Mouse (Mus musculus) midbrain, postnatal 0 days (tissue): ENCODE measurements around the gene Fezf2. TPM values are rescaled to one million over a fixed set of nuclear protein-coding genes. Genes with fewer than 3 reads are reported as not detected.

Experiments
- ATAC-seq: fragments of 200-750 bp; cut with Nextera tagmentation; 2 replicates; pipeline ENCODE4 v1.8.0; 2017; ENCODE audit warnings: moderate number of reproducible peaks, mild to moderate bottlenecking, moderate TSS enrichment, moderate library complexity; ENCODE audit not compliant: low FRiP score
- DNase-seq: peaks from one replicate; pipeline ENCODE4 v3.0.0-alpha.2; 2015; ENCODE audit warnings: low spot score
- H3K27ac ChIP-seq: fragments of 300-500 bp; sonication (generic); 2 replicates; pipeline ENCODE4 v1.5.1; 2014; ENCODE audit warnings: low read depth, mild to moderate bottlenecking, low read length, mixed read lengths
- H3K27me3 ChIP-seq: fragments of 300-500 bp; sonication (generic); 2 replicates; pipeline ENCODE4 v1.6.1; 2014; ENCODE audit warnings: low read length, control low read depth, mixed read lengths; ENCODE audit not compliant: insufficient read depth
- H3K36me3 ChIP-seq: fragments of 300-500 bp; sonication (generic); 2 replicates; pipeline ENCODE4 v1.6.1; 2014; ENCODE audit warnings: low read length, control low read depth, mixed read lengths; ENCODE audit not compliant: insufficient read depth
- H3K4me1 ChIP-seq: fragments of 300-500 bp; sonication (generic); 2 replicates; pipeline ENCODE4 v1.6.1; 2014; ENCODE audit warnings: mild to moderate bottlenecking, control low read depth, antibody characterized with exemption, low read length, mixed read lengths; ENCODE audit not compliant: insufficient read depth
- H3K4me2 ChIP-seq: fragments of 300-500 bp; sonication (generic); 2 replicates; pipeline ENCODE4 v1.6.1; 2014; ENCODE audit warnings: low read depth, mild to moderate bottlenecking, low read length, mixed read lengths; ENCODE audit not compliant: poor library complexity, severe bottlenecking
- H3K4me3 ChIP-seq: fragments of 300-500 bp; sonication (generic); 2 replicates; pipeline ENCODE4 v1.5.1; 2014; ENCODE audit warnings: low read depth, mild to moderate bottlenecking, low read length, moderate library complexity
- H3K9ac ChIP-seq: fragments of 300-500 bp; sonication (generic); replicated peaks from 2 replicates; pipeline ENCODE4 v1.6.1; 2014; ENCODE audit warnings: mild to moderate bottlenecking, low read length, moderate library complexity, mixed read lengths; ENCODE audit not compliant: poor library complexity, severe bottlenecking
- H3K9me3 ChIP-seq: fragments of 300-500 bp; sonication (generic); 2 replicates; pipeline ENCODE4 v1.6.1; 2016; ENCODE audit warnings: low read length, control low read depth
- CTCF ChIP-seq: IDR thresholded peaks from 2 replicates; pipeline ENCODE4 v1.5.1; 2016; ENCODE audit warnings: antibody characterized with exemption, mild to moderate bottlenecking
- WGBS: fragments of 180-500 bp; shearing (Covaris S2); extraction: QIAGEN DNeasy Blood & Tissue Kit; methylation state at CpG from one replicate; pipeline ENCODE4 v1.1.7; 2014; 5-methylcytosine and 5-hydroxymethylcytosine counted together
- polyA plus RNA-seq: library from polyadenylated mRNA; unstranded; fragments of >200 nt; fragmentation: Nextera tagmentation; extraction: Ambion mirVana; gene quantifications from 2 replicates; pipeline ENCODE4 v1.2.1, GENCODE M21; 2015
- total RNA-seq: library from RNA; depleted of rRNA; stranded (reverse); fragments of >200 nt; gene quantifications from 2 replicates; pipeline ENCODE4 v1.2.3, GENCODE M21; 2014

The Fezf2 gene
- total and polyA plus RNA-seq, 2 experiments from 2014 or later: 0.93 to 1.7 TPM

DNA sequence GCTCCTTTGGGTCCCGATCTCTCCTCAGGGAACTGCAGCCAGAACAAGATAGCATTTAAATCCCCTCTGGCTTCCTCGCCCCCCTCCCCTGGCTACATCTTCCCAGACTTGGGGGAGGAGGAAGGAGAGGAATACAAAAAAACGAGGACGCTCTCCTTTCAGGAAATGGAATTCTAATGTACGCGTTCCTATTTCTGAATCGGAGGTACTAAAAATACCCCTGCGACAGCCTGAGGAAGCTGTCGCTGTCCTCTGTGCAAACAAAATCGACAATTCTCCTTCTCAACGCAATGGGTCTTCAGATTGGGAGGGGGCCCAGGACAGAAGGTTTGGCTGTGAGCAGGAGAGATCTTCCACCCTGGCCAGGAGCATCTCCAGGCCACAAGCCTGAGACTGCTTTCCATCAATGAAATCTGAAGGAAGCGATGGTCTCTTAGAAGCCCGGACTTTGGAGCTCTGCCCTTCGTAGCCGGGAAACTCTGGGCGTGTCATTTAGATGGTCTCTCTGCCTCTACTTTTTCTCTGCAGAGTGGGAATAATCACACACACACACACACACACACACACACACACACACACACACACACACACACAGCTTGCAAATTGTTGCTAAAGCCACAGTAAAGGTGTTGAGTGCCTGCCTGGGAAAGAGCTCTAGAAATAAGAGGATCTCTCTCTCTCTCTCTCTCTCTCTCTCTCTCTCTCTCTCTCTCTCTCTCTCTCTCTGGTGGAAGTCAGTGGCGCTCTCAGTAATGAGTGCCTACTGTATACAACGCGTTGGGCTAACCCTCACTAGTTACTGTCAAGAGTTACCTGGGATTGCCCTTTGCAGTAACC is 7.5 kb downstream of the Fezf2 start:
- H3K4me2 ChIP-seq: no peak overlapping the region
- DNase-seq: no peak
- H3K27ac ChIP-seq: no peak overlapping the region
- no peaks in the 10 kb centered on the region for H3K4me1 ChIP-seq
- H3K36me3 ChIP-seq: no peaks in the 10 kb centered on the region
- H3K9ac ChIP-seq: no peak overlapping the region
- WGBS: under 1% methylated on average over 18 of the region's 19 CpGs
- TF ChIP-seq CTCF: no peak
- H3K4me3 ChIP-seq: no peak overlapping the region
- no peak for ATAC-seq
- H3K9me3 ChIP-seq: no peaks in the 10 kb centered on the region
- H3K27me3 ChIP-seq: peaks cover 92% of the 10 kb centered on the region

DNA sequence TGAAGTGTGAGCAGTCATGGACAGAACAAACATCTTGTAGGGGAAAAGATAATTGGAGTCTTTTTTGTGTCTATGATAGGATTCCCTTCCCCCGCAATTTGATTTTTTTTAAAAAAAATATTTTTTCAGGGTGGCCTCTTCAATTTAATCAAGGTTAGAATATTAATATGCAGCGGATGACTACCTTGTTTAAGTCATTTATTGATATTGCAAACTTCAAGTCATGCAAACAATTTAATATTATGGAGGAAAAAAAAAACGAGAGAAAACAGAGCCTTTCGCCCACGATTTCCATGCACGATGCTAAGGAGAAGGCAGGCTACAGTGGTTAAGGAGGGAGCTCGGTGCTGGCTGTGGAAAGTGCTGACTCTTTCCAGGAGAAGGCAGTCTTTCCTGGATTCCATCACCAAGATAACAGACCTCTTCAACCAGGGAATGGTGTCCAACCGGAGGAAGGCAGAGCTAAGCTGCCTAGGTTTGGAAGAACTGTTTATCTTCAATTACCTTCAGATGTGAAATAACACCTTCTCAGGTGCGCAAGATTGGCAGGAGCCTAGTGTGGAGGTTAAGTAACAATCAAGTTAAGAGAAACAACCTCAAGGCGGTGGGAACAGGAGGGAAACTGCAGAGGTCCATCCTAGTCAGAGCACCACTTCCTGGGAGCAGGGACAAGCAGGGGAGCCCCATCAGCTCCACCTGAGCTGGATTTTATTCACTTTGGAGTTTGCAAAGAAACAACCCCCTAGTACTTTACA is 9.0 kb downstream of the Fezf2 start:
- H3K36me3 ChIP-seq: no peaks in the 10 kb centered on the region
- DNase-seq (no peak), ATAC-seq (no peak)
- peaks cover 89% of the 10 kb centered on the region for H3K27me3 ChIP-seq
- H3K9me3 ChIP-seq: no peaks in the 10 kb centered on the region
- no peak overlapping the region for H3K4me3 ChIP-seq
- no peak overlapping the region for H3K27ac ChIP-seq
- H3K4me2 ChIP-seq: no peak overlapping the region
- TF ChIP-seq CTCF: 0 out of 2 replicates have a peak, but pooled peaks have one; percentile 4
- H3K4me1 ChIP-seq: no peaks in the 10 kb centered on the region
- H3K9ac ChIP-seq: no peak overlapping the region
- 3% methylated on average over 10 of the region's 10 CpGs for WGBS

DNA sequence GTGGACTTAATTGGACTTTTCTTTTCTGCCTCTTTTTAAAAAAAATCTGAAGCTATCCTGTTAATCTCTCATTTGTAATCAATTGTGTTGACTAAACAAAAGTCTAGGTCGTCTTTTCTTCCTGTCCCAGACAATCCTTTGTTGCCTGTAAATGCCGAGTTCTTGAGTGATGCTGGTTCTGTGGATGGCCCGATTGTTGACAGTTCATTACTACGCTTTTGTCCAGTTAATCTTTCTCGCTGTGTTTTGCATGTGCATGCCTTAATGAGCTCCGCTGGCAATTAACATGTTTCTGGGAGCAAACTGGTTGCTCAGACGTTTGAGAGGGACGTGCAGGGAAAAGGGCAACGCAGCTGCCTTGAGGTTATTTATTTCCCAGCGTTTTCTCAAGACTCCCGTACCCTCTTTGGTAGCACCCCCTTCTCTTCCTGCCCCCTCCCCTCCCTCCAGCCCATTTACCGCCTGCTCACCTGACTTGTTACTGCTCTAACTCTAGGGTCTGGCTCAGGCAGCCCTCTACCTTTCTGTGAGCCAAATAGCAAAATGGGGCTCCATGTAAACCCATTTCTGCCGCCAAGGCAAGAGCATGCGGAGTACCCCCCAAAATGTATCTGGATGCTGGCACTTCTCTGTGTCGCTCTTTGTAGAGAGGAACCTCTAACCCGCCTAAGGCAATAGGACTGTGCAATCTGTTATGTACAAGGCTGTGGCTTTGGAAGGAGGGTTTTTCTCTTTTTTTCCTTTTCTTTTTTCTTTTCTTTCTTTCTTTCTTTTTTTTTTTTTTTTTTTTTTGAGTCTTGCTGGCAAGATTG is 9.8 kb downstream of the Fezf2 start:
- TF ChIP-seq CTCF: no peak
- H3K9me3 ChIP-seq: no peaks in the 10 kb centered on the region
- no peak overlapping the region for H3K4me2 ChIP-seq
- no peaks in the 10 kb centered on the region for H3K4me1 ChIP-seq
- WGBS: 1% methylated on average over 16 of the region's 16 CpGs
- ATAC-seq (no peak), DNase-seq (peak; percentile 45)
- H3K36me3 ChIP-seq: no peaks in the 10 kb centered on the region
- no peak overlapping the region for H3K27ac ChIP-seq
- H3K4me3 ChIP-seq: no peak overlapping the region
- peaks cover 84% of the 10 kb centered on the region for H3K27me3 ChIP-seq
- no peak overlapping the region for H3K9ac ChIP-seq

DNA sequence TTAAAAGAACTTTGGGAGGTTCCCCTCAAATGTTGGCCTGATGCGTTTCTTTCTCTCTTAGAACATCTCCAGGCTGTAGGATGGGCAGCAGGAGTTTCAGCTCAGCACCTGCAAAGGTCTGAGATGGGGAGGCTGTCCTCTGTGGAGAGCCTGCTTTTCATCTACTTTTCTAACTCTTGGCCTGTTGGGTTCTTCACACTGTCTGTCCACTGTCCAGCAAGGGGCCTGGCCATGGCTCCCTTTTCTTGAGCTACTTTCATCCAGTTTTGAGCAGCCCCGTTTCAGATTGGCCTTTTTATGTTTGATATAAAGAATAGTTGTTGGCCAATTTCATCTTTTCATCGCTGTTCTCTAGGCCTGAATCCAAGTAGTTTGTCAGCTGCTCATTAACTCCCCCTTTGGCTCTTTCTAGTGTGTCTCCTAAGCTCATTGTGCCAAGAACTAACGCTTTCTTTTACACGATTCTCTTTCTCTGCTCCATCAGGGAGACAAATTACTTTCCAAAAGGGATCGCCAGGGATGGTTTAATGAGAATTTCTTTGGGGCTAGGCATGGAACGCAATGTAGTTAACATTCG is 10.5 kb downstream of the Fezf2 start:
- no peak for TF ChIP-seq CTCF
- Histone ChIP-seq H3K4me3 (no peak overlapping the region), H3K27me3 (peaks cover 78% of the 10 kb centered on the region), H3K4me1 (no peaks in the 10 kb centered on the region), H3K4me2 (no peak overlapping the region), H3K9ac (no peak overlapping the region), H3K36me3 (no peaks in the 10 kb centered on the region), H3K9me3 (no peaks in the 10 kb centered on the region), H3K27ac (no peak overlapping the region)
- DNase-seq (peak; percentile 39), ATAC-seq (no peak)
- 7% methylated on average over 8 of the region's 8 CpGs for WGBS

DNA sequence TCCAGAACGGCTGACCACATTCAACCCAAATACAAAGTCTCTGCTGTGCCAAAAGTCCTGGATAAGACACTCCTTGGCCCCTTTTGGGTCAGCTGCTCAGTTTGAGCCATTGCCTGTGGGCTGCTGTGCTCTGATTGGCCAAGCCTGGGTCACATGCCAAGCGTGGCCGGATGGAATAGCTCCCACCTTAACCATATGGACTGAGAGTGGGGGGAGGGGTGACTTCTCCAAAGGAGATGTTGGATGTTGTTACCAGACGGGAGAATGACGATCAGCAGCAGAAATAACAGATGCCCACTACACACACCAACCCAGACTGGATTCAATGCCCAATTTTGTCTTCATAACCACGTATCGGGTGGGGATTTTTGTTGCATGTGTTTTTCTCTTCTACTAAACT is 13.1 kb downstream of the Fezf2 start:
- DNase-seq (no peak), ATAC-seq (no peak; the same call in 1 of the 2 replicates)
- Histone ChIP-seq H3K27me3 (peaks cover 54% of the 10 kb centered on the region), H3K9me3 (no peaks in the 10 kb centered on the region), H3K9ac (no peak overlapping the region), H3K4me1 (no peaks in the 10 kb centered on the region), H3K36me3 (no peaks in the 10 kb centered on the region), H3K27ac (no peak overlapping the region), H3K4me3 (no peak overlapping the region), H3K4me2 (no peak overlapping the region)
- WGBS: 55% methylated on average over 7 of the region's 7 CpGs
- no peak for TF ChIP-seq CTCF
